Mouse (Mus musculus) MEL (cell line): ENCODE measurements around the gene Fgd2. TPM values are rescaled to one million over a fixed set of nuclear protein-coding genes. Genes with fewer than 3 reads are reported as not detected.

ENCODE experiments used
- DNase-seq: peaks from one replicate; pipeline ENCODE4 v3.0.0; 2011; ENCODE audit warnings: low read depth, low spot score
- H3K27ac ChIP-seq: 2 replicates; pipeline ENCODE4 v1.5.1; 2012; ENCODE audit warnings: low read depth, mild to moderate bottlenecking, control low read depth, low read length, moderate library complexity; ENCODE audit not compliant: control insufficient read depth
- H3K27me3 ChIP-seq, 2 experiments: fragments of 150-350 bp in 1 of 2; sonication (generic) in 1 of 2; 2 replicates each; pipeline ENCODE4 v1.6.1; 2012; ENCODE audit warnings: low read length in 2 of 2, mild to moderate bottlenecking in 2 of 2, improper control_type of control experiment in 1 of 2, moderate library complexity in 1 of 2; ENCODE audit not compliant: insufficient read depth in 2 of 2, control insufficient read depth in 1 of 2
- H3K36me3 ChIP-seq, 2 experiments: 2 replicates each; pipeline ENCODE4 v1.6.1; 2012 to 2014; ENCODE audit warnings: low read length in 2 of 2, improper control_type of control experiment in 1 of 2, inconsistent platforms in 1 of 2, mild to moderate bottlenecking in 1 of 2; ENCODE audit not compliant: insufficient read depth in 2 of 2, control insufficient read depth in 1 of 2
- H3K4me1 ChIP-seq, 2 experiments: fragments of 150-350 bp in 1 of 2; sonication (generic) in 1 of 2; 2 replicates each; pipeline ENCODE4 v1.6.1; 2012; ENCODE audit warnings: low read length in 2 of 2, improper control_type of control experiment in 1 of 2, mild to moderate bottlenecking in 1 of 2; ENCODE audit not compliant: insufficient read depth in 2 of 2, control insufficient read depth in 1 of 2
- H3K4me3 ChIP-seq, 2 experiments: fragments of 150-350 bp in 1 of 2; sonication (generic) in 1 of 2; 2 replicates each; pipeline ENCODE4 v1.5.1; 2012; ENCODE audit warnings: low read depth in 2 of 2, low read length in 2 of 2, mild to moderate bottlenecking in 2 of 2, moderate library complexity in 2 of 2, control low read depth in 1 of 2, improper control_type of control experiment in 1 of 2; ENCODE audit not compliant: control insufficient read depth in 1 of 2, insufficient read depth in 1 of 2
- H3K79me2 ChIP-seq: 2 replicates; pipeline ENCODE4 v1.6.1; 2012; ENCODE audit warnings: mild to moderate bottlenecking, low read length, moderate library complexity; ENCODE audit not compliant: control insufficient read depth, poor library complexity, insufficient read depth
- H3K9ac ChIP-seq: 2 replicates; pipeline ENCODE4 v1.6.1; 2012; ENCODE audit warnings: low read depth, mild to moderate bottlenecking, control low read depth, low read length, moderate library complexity; ENCODE audit not compliant: control insufficient read depth, poor library complexity, severe bottlenecking
- H3K9me3 ChIP-seq: fragments of 150-350 bp; sonication (generic); replicated peaks from 2 replicates; pipeline ENCODE4 v1.6.1; 2012; ENCODE audit warnings: mild to moderate bottlenecking, low read length, improper control_type of control experiment, moderate library complexity; ENCODE audit not compliant: insufficient read depth
- BHLHE40 ChIP-seq: IDR thresholded peaks from 2 replicates; pipeline ENCODE4 v1.6.1; 2012; ENCODE audit warnings: low read depth, mild to moderate bottlenecking, inconsistent platforms, low read length, improper control_type of control experiment, borderline replicate concordance
- CHD1 ChIP-seq: IDR thresholded peaks from 2 replicates; pipeline ENCODE4 v1.6.1; 2012; ENCODE audit warnings: low read depth, mild to moderate bottlenecking, inconsistent platforms, low read length, improper control_type of control experiment
- CTCF ChIP-seq, 3 experiments: IDR thresholded peaks in 2 of 3; conservative IDR thresholded peaks in 1 of 3; 2 replicates each; pipeline ENCODE4 v1.5.1; 2011 to 2012; ENCODE audit warnings: low read length in 3 of 3, low read depth in 2 of 3, mild to moderate bottlenecking in 2 of 3, improper control_type of control experiment in 1 of 3, inconsistent platforms in 1 of 3, mixed read lengths in 1 of 3, moderate library complexity in 1 of 3; ENCODE audit not compliant: control insufficient read depth in 1 of 3, insufficient read depth in 1 of 3, poor library complexity in 1 of 3, severe bottlenecking in 1 of 3
- ETS1 ChIP-seq: IDR thresholded peaks from 2 replicates; pipeline ENCODE4 v1.6.1; 2012; ENCODE audit warnings: low read depth, mild to moderate bottlenecking, inconsistent platforms, low read length, improper control_type of control experiment, moderate library complexity
- GATA1 ChIP-seq: IDR thresholded peaks from 2 replicates; pipeline ENCODE4 v1.6.1; 2011; ENCODE audit warnings: low read depth, low read length, improper control_type of control experiment
- HCFC1 ChIP-seq: IDR thresholded peaks from 2 replicates; pipeline ENCODE4 v1.6.1; 2012; ENCODE audit warnings: low read depth, mild to moderate bottlenecking, inconsistent platforms, low read length, improper control_type of control experiment, moderate library complexity
- JUND ChIP-seq: IDR thresholded peaks from 2 replicates; pipeline ENCODE4 v1.6.1; 2011; ENCODE audit warnings: low read depth, mild to moderate bottlenecking, improper control_type of control experiment, low read length
- MAFK ChIP-seq: IDR thresholded peaks from 2 replicates; pipeline ENCODE4 v1.6.1; 2011; ENCODE audit warnings: low read depth, mild to moderate bottlenecking, low read length, improper control_type of control experiment, borderline replicate concordance
- MAX ChIP-seq: IDR thresholded peaks from 2 replicates; pipeline ENCODE4 v1.6.1; 2011; ENCODE audit warnings: low read length, improper control_type of control experiment
- MAZ ChIP-seq: IDR thresholded peaks from 2 replicates; pipeline ENCODE4 v1.6.1; 2012; ENCODE audit warnings: low read depth, mild to moderate bottlenecking, inconsistent platforms, low read length, improper control_type of control experiment
- NELFE ChIP-seq: IDR thresholded peaks from 2 replicates; pipeline ENCODE4 v1.6.1; 2011; ENCODE audit warnings: low read depth, low read length, improper control_type of control experiment
- POLR2A ChIP-seq, 2 experiments: IDR thresholded peaks; 2 replicates each; pipeline ENCODE4 v1.6.1; 2011 to 2012; ENCODE audit warnings: low read length in 2 of 2, mild to moderate bottlenecking in 2 of 2, control low read depth in 1 of 2, improper control_type of control experiment in 1 of 2, low read depth in 1 of 2, moderate library complexity in 1 of 2; ENCODE audit not compliant: control insufficient read depth in 1 of 2, insufficient read depth in 1 of 2, poor library complexity in 1 of 2
- RAD21 ChIP-seq: IDR thresholded peaks from 2 replicates; pipeline ENCODE4 v1.6.1; 2011; ENCODE audit warnings: mild to moderate bottlenecking, low read depth, low read length, improper control_type of control experiment
- SMC3 ChIP-seq: IDR thresholded peaks from 2 replicates; pipeline ENCODE4 v1.6.1; 2011; ENCODE audit warnings: low read depth, low read length, improper control_type of control experiment
- TCF12 ChIP-seq: IDR thresholded peaks from 2 replicates; pipeline ENCODE4 v1.6.1; 2014; ENCODE audit warnings: low read depth, mild to moderate bottlenecking, inconsistent platforms, low read length, improper control_type of control experiment, moderate library complexity
- UBTF ChIP-seq: IDR thresholded peaks from 2 replicates; pipeline ENCODE4 v1.6.1; 2012; ENCODE audit warnings: low read depth, mild to moderate bottlenecking, inconsistent platforms, low read length, improper control_type of control experiment, moderate library complexity, borderline replicate concordance; ENCODE audit not compliant: insufficient read depth
- ZC3H11A ChIP-seq: IDR thresholded peaks from 2 replicates; pipeline ENCODE4 v1.6.1; 2012; ENCODE audit warnings: low read depth, mild to moderate bottlenecking, inconsistent platforms, low read length, improper control_type of control experiment
- ZMIZ1 ChIP-seq: IDR thresholded peaks from 2 replicates; pipeline ENCODE4 v1.6.1; 2012; ENCODE audit warnings: low read depth, mild to moderate bottlenecking, inconsistent platforms, low read length, improper control_type of control experiment, moderate library complexity
- ZNF384 ChIP-seq: IDR thresholded peaks from 2 replicates; pipeline ENCODE4 v1.6.1; 2012; ENCODE audit warnings: low read depth, mild to moderate bottlenecking, inconsistent platforms, low read length, improper control_type of control experiment
- polyA plus RNA-seq, 2 experiments: library from polyadenylated mRNA; stranded (reverse) in 1 of 2; unstranded in 1 of 2; fragments of >175 nt in 1 of 2; fragments of >200 nt in 1 of 2; gene quantifications; 2 replicates each; pipeline versions ENCODE4 v1.2.1 to v1.2.4; 2012; ENCODE audit warnings: low replicate concordance in 2 of 2, low read depth in 1 of 2; ENCODE audit not compliant: insufficient read length in 2 of 2, insufficient read depth in 1 of 2, missing spikeins in 1 of 2
- total RNA-seq: library from RNA; depleted of rRNA; stranded (reverse); fragments of 300-350 nt; gene quantifications from 2 replicates; pipeline ENCODE4 v1.2.3, GENCODE M21; 2012

The Fgd2 gene
- total and polyA plus RNA-seq, 3 experiments = 0.23 to 0.39 TPM; not detected in 1

GRCm38 (mm10) chr17:29384850-29385438 lies 24.2 kb downstream of the Fgd2 start:
- H3K27ac ChIP-seq = no peak overlapping the region
- H3K36me3 ChIP-seq = no peaks in the 10 kb centered on the region; a peak in 1 of 4 replicates
- no peaks in the 10 kb centered on the region for H3K27me3 ChIP-seq

GRCm38 (mm10) chr17:29385746-29386145 lies 25.0 kb downstream of the Fgd2 start:
- Histone ChIP-seq H3K27me3 (no peaks in the 10 kb centered on the region), H3K9me3 (no peaks in the 10 kb centered on the region), H3K79me2 (no peaks in the 10 kb centered on the region), H3K9ac (no peak overlapping the region), H3K36me3 (no peaks in the 10 kb centered on the region), H3K4me3 (no peak overlapping the region), H3K4me1 (peaks cover 0 to 7% of the 10 kb centered on the region in 2 experiments; a peak in 2 of 4 replicates), H3K27ac (no peak overlapping the region)
- no peak for TF ChIP-seq UBTF
- no peak for TF ChIP-seq CHD1
- TF ChIP-seq MAZ = no peak
- TF ChIP-seq ZC3H11A = no peak
- no peak for TF ChIP-seq POLR2A (IDR thresholded peaks at IDR 0.05; ENCODE audit: control insufficient read depth in 1 of 2, insufficient read depth in 1 of 2, low read depth in 1 of 2, low read length in 2 of 2, poor library complexity in 1 of 2)
- TF ChIP-seq ZMIZ1 = no peak
- TF ChIP-seq SMC3 = no peak
- no peak for TF ChIP-seq ZNF384
- no peak for TF ChIP-seq BHLHE40
- TF ChIP-seq TCF12 = no peak
- TF ChIP-seq RAD21 = no peak
- no peak for TF ChIP-seq MAX
- no peak for DNase-seq

More at GRCm38 (mm10) chr17:29384850-29385438, 24.2 kb downstream of the Fgd2 start:
- H3K4me3 ChIP-seq = no peak overlapping the region
- no peaks in the 10 kb centered on the region for H3K9me3 ChIP-seq
- H3K79me2 ChIP-seq = no peaks in the 10 kb centered on the region
- peaks cover 0 to 9% of the 10 kb centered on the region in 2 experiments; a peak in 2 of 4 replicates for H3K4me1 ChIP-seq
- DNase-seq = no peak
- H3K9ac ChIP-seq = no peak overlapping the region
- no peak for TF ChIP-seq MAFK
- no peak for TF ChIP-seq JUND
- no peak for TF ChIP-seq NELFE
- TF ChIP-seq RAD21 = no peak
- TF ChIP-seq HCFC1 = no peak
- TF ChIP-seq ETS1 = no peak
- TF ChIP-seq ZNF384 = no peak
- TF ChIP-seq CTCF (IDR thresholded peaks at IDR 0.05 in 2 of 3, conservative IDR thresholded peaks at IDR 0.05 in 1 of 3; ENCODE audit: control insufficient read depth in 1 of 3, insufficient read depth in 1 of 3, low read depth in 2 of 3, low read length in 3 of 3, poor library complexity in 1 of 3, severe bottlenecking in 1 of 3) = no peak
- no peak for TF ChIP-seq GATA1
